Mouse (Mus musculus) cerebellum, adult 9-11 months (tissue): ENCODE measurements at regions not wholly inside any gene's neighbourhood (a gene's known extent, or its start where the extent isn't known, plus 50 kb on each side); places are given as distances from the start of the nearest gene placed in this dataset.

Experiments
- DNase-seq: peaks from one replicate; pipeline ENCODE4 v3.0.0; 2022

GRCm38 (mm10) chr12:47466740-47467139 lies 648.0 kb upstream of the Nova1 start:
- no peak for DNase-seq

- no peak for DNase-seq
Measured at GRCm38 (mm10) chr12:47465924-47466323, 647.2 kb upstream of the Nova1 start.

- no peak for DNase-seq
Measured at GRCm38 (mm10) chr12:47431669-47432068, 612.9 kb upstream of the Nova1 start.

GRCm38 (mm10) chr12:47412251-47412650 lies 593.5 kb upstream of the Nova1 start:
- no peak for DNase-seq

GRCm38 (mm10) chr12:47406563-47406962 lies 587.8 kb upstream of the Nova1 start:
- no peak for DNase-seq

- no peak for DNase-seq
Measured at GRCm38 (mm10) chr12:47406131-47406530, 587.4 kb upstream of the Nova1 start.

GRCm38 (mm10) chr12:47383225-47383624 lies 564.5 kb upstream of the Nova1 start:
- no peak for DNase-seq

- DNase-seq, result no peak
Measured at GRCm38 (mm10) chr12:47353269-47353668, 534.5 kb upstream of the Nova1 start.

- no peak for DNase-seq
Measured at GRCm38 (mm10) chr12:47351229-47351628, 532.5 kb upstream of the Nova1 start.

- peak; percentile 9 for DNase-seq
Measured at GRCm38 (mm10) chr12:47313413-47313812, 494.7 kb upstream of the Nova1 start.

GRCm38 (mm10) chr12:47275904-47276303 lies 457.2 kb upstream of the Nova1 start:
- no peak for DNase-seq

- no peak for DNase-seq
Measured at GRCm38 (mm10) chr12:47272309-47272708, 453.6 kb upstream of the Nova1 start.

GRCm38 (mm10) chr12:47264118-47264517 lies 445.4 kb upstream of the Nova1 start:
- no peak for DNase-seq

GRCm38 (mm10) chr12:47263408-47263807 lies 444.7 kb upstream of the Nova1 start:
- DNase-seq, result no peak

- DNase-seq, result no peak
Measured at GRCm38 (mm10) chr12:47252306-47252705, 433.6 kb upstream of the Nova1 start.

- no peak for DNase-seq
Measured at GRCm38 (mm10) chr12:47243623-47244514, 425.1 kb upstream of the Nova1 start.

GRCm38 (mm10) chr12:47220016-47220415 lies 401.3 kb upstream of the Nova1 start:
- no peak for DNase-seq

- no peak for DNase-seq
Measured at GRCm38 (mm10) chr12:47219340-47219739, 400.6 kb upstream of the Nova1 start.

- DNase-seq, result no peak
Measured at GRCm38 (mm10) chr12:47211417-47212104, 392.8 kb upstream of the Nova1 start.

- no peak for DNase-seq
Measured at GRCm38 (mm10) chr12:47202936-47203335, 384.2 kb upstream of the Nova1 start.

GRCm38 (mm10) chr12:47198609-47199008 lies 379.9 kb upstream of the Nova1 start:
- no peak for DNase-seq

GRCm38 (mm10) chr12:47164736-47165135 lies 346.0 kb upstream of the Nova1 start:
- DNase-seq, result peak; percentile 89

- peak; percentile 87 for DNase-seq
Measured at GRCm38 (mm10) chr12:47164031-47164717, 345.4 kb upstream of the Nova1 start.

- peak; percentile 5 for DNase-seq
Measured at GRCm38 (mm10) chr12:47163171-47163570, 344.4 kb upstream of the Nova1 start.
